Mouse (Mus musculus): Measurements from ENCODE around the gene Igfbp4.

DNA sequence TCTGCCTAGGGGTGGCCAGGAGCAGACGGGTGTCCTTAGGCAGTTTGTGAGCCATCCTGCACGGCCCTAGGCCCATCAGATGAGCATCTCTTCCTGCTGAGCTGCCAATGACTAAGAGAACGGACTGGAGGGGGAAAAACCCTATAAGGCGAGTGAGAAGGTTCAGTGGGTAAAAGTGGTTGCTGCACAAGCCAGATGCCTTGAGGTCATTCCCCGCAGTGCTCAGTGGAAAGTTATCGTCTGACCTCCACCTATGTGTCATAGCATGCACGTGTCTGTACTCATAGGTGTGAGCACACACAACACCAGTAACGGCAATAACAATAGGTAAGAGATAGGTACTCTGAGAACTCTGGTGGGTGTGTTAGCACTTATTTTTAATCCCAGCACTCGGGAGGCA is 57.9 kb downstream of the Igfbp4 start:
- no peak for TF ChIP-seq CTCF (IDR thresholded peaks at IDR 0.05; ENCODE audit: borderline replicate concordance, insufficient read depth, low read length)
- TF ChIP-seq POLR2A (IDR thresholded peaks at IDR 0.05; ENCODE audit: low read depth, low read length): no peak
